Mouse (Mus musculus): ENCODE data around the gene Trpm1. TPM values are rescaled to one million over a fixed set of nuclear protein-coding genes. Genes with fewer than 3 reads are reported as not detected.
A peak's percentile ranks its signal among the peaks of the same experiment; 100 is the strongest.

Trpm1 gene
- polyA plus RNA-seq, 1 experiment from 2014 or later: 20.5 TPM

DNA sequence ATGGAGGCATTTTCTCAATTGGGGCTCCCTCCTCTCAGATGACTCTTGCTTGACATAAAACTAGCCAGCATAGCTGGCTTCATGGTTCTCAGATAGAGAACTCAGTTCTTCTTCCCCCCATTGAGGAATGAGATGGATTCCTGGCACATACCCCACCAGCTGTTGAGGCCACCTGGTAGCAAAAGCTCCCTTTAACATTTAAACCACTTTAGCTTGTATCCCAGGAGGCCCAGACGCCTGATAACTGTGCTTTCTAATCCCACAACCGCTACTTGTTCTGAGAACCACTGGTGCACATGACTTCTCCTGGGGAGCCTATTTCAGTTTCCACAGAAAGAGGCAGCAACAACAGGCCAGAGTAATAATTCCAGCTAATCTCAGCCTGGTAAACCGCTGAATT lies 12.4 kb downstream of the Trpm1 start:
- Histone ChIP-seq H3K4me3 (no peak overlapping the region), H3K9me3 (no peaks in the 10 kb centered on the region), H3K27me3 (no peaks in the 10 kb centered on the region), H3K27ac (no peak overlapping the region), H3K9ac (no peak overlapping the region), H3K4me1 (no peaks in the 10 kb centered on the region), H3K4me2 (replicated peaks) (no peak overlapping the region), H3K36me3 (no peaks in the 10 kb centered on the region)
- no peak for ATAC-seq (ENCODE audit: insufficient number of reproducible peaks, insufficient read depth, low FRiP score, low TSS enrichment)
- 68% methylated on average over 3 of the region's 3 CpGs for WGBS

DNA sequence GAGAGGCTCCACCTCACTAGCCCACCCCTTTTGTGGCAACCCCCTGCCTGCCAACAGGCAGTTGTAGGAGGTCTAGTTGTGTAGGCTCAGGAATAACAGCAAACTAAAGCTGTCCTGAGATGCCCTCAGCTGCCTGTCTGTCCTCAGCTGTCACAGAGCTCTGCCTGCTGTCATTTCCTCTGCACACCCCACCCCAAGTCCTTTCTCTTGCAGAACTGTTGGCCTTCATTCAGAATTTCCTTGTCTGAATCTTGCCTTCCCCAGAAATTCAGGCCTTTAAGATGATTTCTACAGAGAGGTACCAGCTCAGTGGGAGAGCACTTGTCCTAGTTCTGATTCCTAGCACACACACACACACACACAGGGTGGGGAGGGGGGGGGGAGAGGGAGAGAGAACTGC lies 13.1 kb downstream of the Trpm1 start:
- Histone ChIP-seq H3K4me3 (no peak overlapping the region), H3K27ac (no peak overlapping the region), H3K4me1 (no peaks in the 10 kb centered on the region), H3K4me2 (replicated peaks) (no peak overlapping the region), H3K9ac (no peak overlapping the region), H3K9me3 (no peaks in the 10 kb centered on the region), H3K27me3 (no peaks in the 10 kb centered on the region), H3K36me3 (no peaks in the 10 kb centered on the region)
- ATAC-seq (ENCODE audit: insufficient number of reproducible peaks, insufficient read depth, low FRiP score, low TSS enrichment): no peak

DNA sequence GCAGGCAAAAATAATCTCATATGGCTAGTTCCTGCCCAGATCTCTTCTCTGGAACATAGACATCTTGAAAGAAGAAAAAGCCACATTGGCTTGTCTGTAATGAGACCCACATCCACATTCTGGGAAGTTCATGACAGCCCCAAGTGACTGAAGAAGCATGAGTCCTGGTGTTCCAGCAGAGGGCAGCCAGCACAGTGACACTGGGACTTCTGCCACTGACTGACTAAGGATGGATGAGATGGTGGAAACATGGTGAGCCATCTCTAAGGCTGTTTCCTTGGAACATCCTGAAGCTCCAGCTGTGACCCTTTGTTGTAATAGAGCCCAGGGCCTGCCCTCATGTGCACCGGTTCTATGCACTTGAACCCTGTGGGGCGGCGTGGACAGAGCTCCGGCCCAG lies 25.7 kb downstream of the Trpm1 start:
- no peak overlapping the region for H3K4me3 ChIP-seq
- no peaks in the 10 kb centered on the region for H3K9me3 ChIP-seq
- H3K4me2 ChIP-seq (replicated peaks): no peak overlapping the region
- WGBS: 87% methylated on average over 4 of the region's 4 CpGs
- H3K36me3 ChIP-seq: no peaks in the 10 kb centered on the region
- no peak overlapping the region for H3K27ac ChIP-seq
- H3K9ac ChIP-seq: no peak overlapping the region
- no peaks in the 10 kb centered on the region for H3K4me1 ChIP-seq
- ATAC-seq (ENCODE audit: insufficient number of reproducible peaks, insufficient read depth, low FRiP score, low TSS enrichment): no peak
- no peaks in the 10 kb centered on the region for H3K27me3 ChIP-seq

- WGBS: 27% methylated on average over 10 of the region's 10 CpGs
- H3K4me3 ChIP-seq: no peak overlapping the region
- H3K4me2 ChIP-seq (replicated peaks): no peak overlapping the region
Observed at GRCm38 (mm10) chr7:64185203-64185931, 31.7 kb downstream of the Trpm1 start.

GRCm38 (mm10) chr7:64185932-64186312 lies 32.3 kb downstream of the Trpm1 start:
- Histone ChIP-seq H3K4me2 (replicated peaks) (no peak overlapping the region), H3K36me3 (no peaks in the 10 kb centered on the region), H3K4me3 (no peak overlapping the region), H3K9ac (no peak overlapping the region), H3K27ac (no peak overlapping the region), H3K9me3 (no peaks in the 10 kb centered on the region), H3K27me3 (no peaks in the 10 kb centered on the region), H3K4me1 (peaks cover 9% of the 10 kb centered on the region; the same call in 1 of the 2 replicates)
- no peak for ATAC-seq (ENCODE audit: insufficient number of reproducible peaks, insufficient read depth, low FRiP score, low TSS enrichment)
- WGBS: 76% methylated on average over 3 of the region's 3 CpGs

More at GRCm38 (mm10) chr7:64185203-64185931, 31.7 kb downstream of the Trpm1 start:
- H3K27ac ChIP-seq: no peak overlapping the region
- ATAC-seq (ENCODE audit: insufficient number of reproducible peaks, insufficient read depth, low FRiP score, low TSS enrichment): peak; percentile 89
- no peak overlapping the region for H3K9ac ChIP-seq
- H3K4me1 ChIP-seq: peaks cover 9% of the 10 kb centered on the region; the same call in 1 of the 2 replicates
- no peaks in the 10 kb centered on the region for H3K9me3 ChIP-seq
- H3K36me3 ChIP-seq: no peaks in the 10 kb centered on the region
- no peaks in the 10 kb centered on the region for H3K27me3 ChIP-seq

- Histone ChIP-seq H3K4me2 (replicated peaks) (no peak overlapping the region), H3K4me1 (peaks cover 16% of the 10 kb centered on the region), H3K27ac (peak overlapping the region; percentile 36; the same call in 1 of the 2 replicates), H3K9ac (no peak overlapping the region), H3K27me3 (no peaks in the 10 kb centered on the region), H3K9me3 (no peaks in the 10 kb centered on the region), H3K4me3 (no peak overlapping the region), H3K36me3 (no peaks in the 10 kb centered on the region)
- no peak for ATAC-seq (ENCODE audit: insufficient number of reproducible peaks, insufficient read depth, low FRiP score, low TSS enrichment)
- WGBS: 49% methylated on average over 14 of the region's 14 CpGs
Observed at GRCm38 (mm10) chr7:64192261-64192943, 38.8 kb downstream of the Trpm1 start.

DNA sequence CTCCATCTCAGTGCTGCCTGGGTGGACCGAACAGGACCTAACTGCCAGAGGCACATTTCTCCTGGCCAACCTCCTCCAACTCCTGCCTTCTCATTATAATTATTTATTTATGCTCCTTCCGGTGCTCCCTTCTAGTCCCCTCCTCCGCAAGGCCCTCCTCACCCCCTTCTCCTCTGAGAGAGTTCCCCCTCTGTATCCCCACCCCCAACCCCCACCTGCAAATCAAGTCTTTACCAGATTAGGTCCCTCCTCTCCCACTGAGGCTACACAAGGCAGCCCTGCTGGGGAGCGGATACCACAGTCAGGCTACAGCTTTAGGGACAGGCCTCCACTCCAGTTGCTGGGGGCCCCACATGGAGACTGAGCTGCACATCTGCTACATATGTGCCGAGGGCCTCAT lies 39.8 kb downstream of the Trpm1 start:
- Histone ChIP-seq H3K9ac (peak overlapping the region; percentile 3; the same call in 1 of the 2 replicates), H3K4me2 (replicated peaks) (no peak overlapping the region), H3K27me3 (no peaks in the 10 kb centered on the region), H3K4me3 (no peak overlapping the region), H3K4me1 (peaks cover 16% of the 10 kb centered on the region), H3K9me3 (no peaks in the 10 kb centered on the region), H3K27ac (no peak overlapping the region), H3K36me3 (no peaks in the 10 kb centered on the region)
- WGBS: 39% methylated on average over 5 of the region's 5 CpGs
- no peak for ATAC-seq (ENCODE audit: insufficient number of reproducible peaks, insufficient read depth, low FRiP score, low TSS enrichment)

DNA sequence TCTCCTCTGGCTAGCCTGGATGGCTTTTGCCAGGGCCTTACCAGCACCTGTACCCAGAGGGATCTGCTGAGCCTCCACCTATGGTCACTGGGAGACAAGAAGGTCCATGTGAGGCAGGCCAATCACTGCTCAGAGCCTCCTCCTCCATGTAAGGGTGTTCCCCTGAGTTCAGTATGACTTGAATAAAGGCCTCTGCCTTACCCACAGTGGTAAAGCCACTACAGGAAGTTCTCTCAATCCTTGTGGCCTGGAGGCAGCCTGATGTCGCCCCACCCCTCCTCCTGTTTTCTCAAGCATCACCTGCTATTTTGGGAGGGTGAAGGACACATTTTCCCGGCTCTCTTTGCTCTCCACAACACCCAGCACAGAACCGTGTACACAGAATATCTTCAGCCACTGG lies 42.5 kb downstream of the Trpm1 start:
- Histone ChIP-seq H3K27me3 (no peaks in the 10 kb centered on the region), H3K36me3 (no peaks in the 10 kb centered on the region), H3K9ac (no peak overlapping the region), H3K27ac (no peak overlapping the region), H3K9me3 (no peaks in the 10 kb centered on the region), H3K4me3 (no peak overlapping the region), H3K4me1 (peaks cover 16% of the 10 kb centered on the region), H3K4me2 (replicated peaks) (no peak overlapping the region)
- no peak for ATAC-seq (ENCODE audit: insufficient number of reproducible peaks, insufficient read depth, low FRiP score, low TSS enrichment)
- 62% methylated on average over 3 of the region's 3 CpGs for WGBS

DNA sequence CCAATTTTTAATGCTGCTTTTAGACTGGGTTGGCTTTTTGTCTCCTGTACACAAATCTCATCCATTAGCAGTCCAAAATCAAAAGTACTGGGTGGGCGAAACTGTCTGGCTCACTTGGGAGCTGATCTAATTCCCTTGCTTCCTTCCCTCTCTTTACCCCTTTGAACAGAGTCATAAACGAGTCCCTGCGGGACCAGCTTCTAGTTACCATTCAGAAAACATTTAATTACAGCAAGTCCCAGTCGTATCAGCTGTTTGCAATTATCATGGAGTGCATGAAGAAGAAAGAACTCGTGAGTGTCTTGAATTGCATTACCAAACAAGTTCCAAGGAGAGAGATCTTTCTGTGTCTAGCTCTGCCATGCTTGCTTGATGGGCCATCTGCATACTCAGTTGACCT lies 55.1 kb downstream of the Trpm1 start:
- no peak overlapping the region for H3K27ac ChIP-seq
- no peaks in the 10 kb centered on the region for H3K4me1 ChIP-seq
- no peaks in the 10 kb centered on the region for H3K27me3 ChIP-seq
- no peak overlapping the region for H3K4me2 ChIP-seq (replicated peaks)
- H3K36me3 ChIP-seq: no peaks in the 10 kb centered on the region
- WGBS: 35% methylated on average over 5 of the region's 5 CpGs
- no peaks in the 10 kb centered on the region for H3K9me3 ChIP-seq
- H3K4me3 ChIP-seq: no peak overlapping the region
- no peak overlapping the region for H3K9ac ChIP-seq
- ATAC-seq (ENCODE audit: insufficient number of reproducible peaks, insufficient read depth, low FRiP score, low TSS enrichment): no peak

GRCm38 (mm10) chr7:64212870-64213269 lies 59.2 kb downstream of the Trpm1 start:
- Histone ChIP-seq H3K9ac (no peak overlapping the region), H3K4me2 (replicated peaks) (no peak overlapping the region), H3K36me3 (no peaks in the 10 kb centered on the region), H3K4me3 (no peak overlapping the region), H3K9me3 (no peaks in the 10 kb centered on the region), H3K27me3 (no peaks in the 10 kb centered on the region), H3K27ac (no peak overlapping the region), H3K4me1 (no peaks in the 10 kb centered on the region)
- 89% methylated on average over 4 of the region's 4 CpGs for WGBS
- ATAC-seq (ENCODE audit: insufficient number of reproducible peaks, insufficient read depth, low FRiP score, low TSS enrichment): no peak

- H3K4me1 ChIP-seq: no peaks in the 10 kb centered on the region
- 74% methylated on average over 4 of the region's 4 CpGs for WGBS
- H3K9ac ChIP-seq: no peak overlapping the region
- no peaks in the 10 kb centered on the region for H3K36me3 ChIP-seq
- no peak for ATAC-seq (ENCODE audit: insufficient number of reproducible peaks, insufficient read depth, low FRiP score, low TSS enrichment)
- H3K9me3 ChIP-seq: no peaks in the 10 kb centered on the region
- H3K4me2 ChIP-seq (replicated peaks): no peak overlapping the region
- no peak overlapping the region for H3K27ac ChIP-seq
- no peak overlapping the region for H3K4me3 ChIP-seq
- no peaks in the 10 kb centered on the region for H3K27me3 ChIP-seq
Observed at GRCm38 (mm10) chr7:64214066-64214465, 60.4 kb downstream of the Trpm1 start.

GRCm38 (mm10) chr7:64215613-64216012 lies 62.0 kb downstream of the Trpm1 start:
- ATAC-seq (ENCODE audit: insufficient number of reproducible peaks, insufficient read depth, low FRiP score, low TSS enrichment): no peak

More at GRCm38 (mm10) chr7:64215613-64216012, 62.0 kb downstream of the Trpm1 start:
- H3K27ac ChIP-seq: no peak overlapping the region
- H3K4me1 ChIP-seq: no peaks in the 10 kb centered on the region
- no peaks in the 10 kb centered on the region for H3K27me3 ChIP-seq
- 81% methylated on average over 4 of the region's 4 CpGs for WGBS
- no peak overlapping the region for H3K4me3 ChIP-seq
- H3K4me2 ChIP-seq (replicated peaks): no peak overlapping the region
- no peak overlapping the region for H3K9ac ChIP-seq
- no peaks in the 10 kb centered on the region for H3K9me3 ChIP-seq
- no peaks in the 10 kb centered on the region for H3K36me3 ChIP-seq

Measured in embryonic facial prominence, embryonic 12.5 days (tissue).